8 mouse cellular contexts compared by ENCODE assay signal in the genomic region with DNA sequence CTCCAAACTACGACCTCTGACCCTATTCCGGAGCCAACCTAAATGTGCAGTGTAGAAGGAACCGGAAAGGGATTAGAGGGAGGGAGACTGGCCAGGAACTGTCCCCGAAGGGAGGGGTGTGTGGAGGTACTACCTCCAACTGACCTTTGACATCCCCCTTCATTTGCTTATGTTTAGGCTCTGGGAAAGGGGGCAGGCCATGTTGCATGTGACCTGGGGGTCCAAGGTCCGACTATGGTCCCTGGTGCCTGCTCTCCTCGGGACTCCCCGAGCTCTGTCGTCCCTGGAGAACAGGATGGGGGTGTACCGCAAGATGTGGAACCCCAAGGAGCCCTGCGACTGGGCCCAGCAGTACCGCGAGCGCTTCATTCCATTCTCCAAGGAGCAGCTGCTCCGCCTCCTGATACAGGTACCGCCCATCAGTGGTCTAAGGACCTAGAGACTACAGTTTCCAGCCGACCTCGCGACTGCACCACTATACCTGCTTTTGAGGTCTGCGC. TPM values are rescaled to one million over a fixed set of nuclear protein-coding genes. Genes with fewer than 3 reads are reported as not detected.
DNase-seq lines count a peak whose midpoint lies in the region; ATAC-seq and TF ChIP-seq lines count a peak whose summit lies in the region.

No protein-coding gene starts in this region.

- H3K4me1 ChIP-seq in intestine, embryonic 14.5 days (replicated peaks; ENCODE audit: control insufficient read depth, insufficient read depth, low read length): no peaks in the 10 kb centered on the region; the same call in 1 of the 2 replicates

- peak overlapping the region; percentile 64 for H3K9ac ChIP-seq in intestine, embryonic 14.5 days (ENCODE audit: low read length)

- peak overlapping the region; percentile 78 for H3K4me2 ChIP-seq in intestine, embryonic 14.5 days (ENCODE audit: low read length)

- H3K9me3 ChIP-seq in intestine, embryonic 14.5 days (ENCODE audit: control insufficient read depth, low read length): no peaks in the 10 kb centered on the region

- ATAC-seq in intestine, embryonic 14.5 days (replicated peaks; ENCODE audit: low FRiP score, low TSS enrichment, low read depth): peak; percentile 75
- ATAC-seq in megakaryocyte progenitor cell, adult 5-6 weeks (replicated peaks; ENCODE audit: poor library complexity): peak; percentile 33

- H3K27ac ChIP-seq in intestine, embryonic 14.5 days (ENCODE audit: low read depth): peak overlapping the region; percentile 76

- no peaks in the 10 kb centered on the region for H3K27me3 ChIP-seq in intestine, embryonic 14.5 days (replicated peaks; ENCODE audit: control insufficient read depth, insufficient read depth, low read length)

- WGBS in intestine, embryonic 14.5 days: 2% methylated on average over 19 of the region's 19 CpGs

- intact Hi-C loops in left cerebral cortex, postnatal 36 days (cut with DNase I): no loop called here

- no peak for TF ChIP-seq POLR2A in brain, embryonic 14.5 days (IDR thresholded peaks at IDR 0.05; ENCODE audit: borderline replicate concordance, extremely low read depth, insufficient read depth, insufficient read length, poor library complexity, severe bottlenecking)

- DNase-seq in adrenal gland, adult (ENCODE audit: inconsistent age in 2 of 2, low spot score in 1 of 2): peak; percentile 79 to 92
- no peak for DNase-seq in adrenal gland, adult 8-10 months
- DNase-seq in brain, embryonic 14.5 days (ENCODE audit: low read depth): peak; percentile 49
- DNase-seq in forelimb bud, embryonic 11.5 days (ENCODE audit: low read depth, low spot score): peak; percentile 48
- peak; percentile 82 for DNase-seq in intestine, embryonic 14.5 days (ENCODE audit: low spot score)
- peak; percentile 63 to 66 for DNase-seq in left cerebral cortex, postnatal 36 days (ENCODE audit: low spot score in 2 of 2)
- peak; percentile 42 to 63 for DNase-seq in spleen, postnatal 36 days (ENCODE audit: low spot score in 2 of 2)

- no peak for TF ChIP-seq CTCF in brain, embryonic 14.5 days (IDR thresholded peaks at IDR 0.05; ENCODE audit: borderline replicate concordance, extremely low read depth, insufficient read depth, insufficient read length)

- H3K4me3 ChIP-seq in intestine, embryonic 14.5 days (ENCODE audit: low read depth, low read length): peak overlapping the region; percentile 57

- H3K36me3 ChIP-seq in intestine, embryonic 14.5 days (ENCODE audit: control insufficient read depth, insufficient read depth, low read length): no peaks in the 10 kb centered on the region

RNA-seq across cellular contexts. Expression of gene Tmem143, which starts 0.6 kb away (rescaled TPM):
- total RNA-seq in adrenal gland, adult 8-10 months (2022): 10 to 100 TPM; 36.3 to 60.3 (median 52.9) TPM
- 19.1 and 23.3 TPM in 2 replicates for polyA plus RNA-seq in brain, embryonic 14.5 days (2012; rRNA removed)
- polyA plus RNA-seq in intestine, embryonic 14.5 days (2014; fragmentation: Nextera tagmentation; extraction: Ambion mirVana): 3.9 and 4.3 TPM in 2 replicates
- total RNA-seq in left cerebral cortex, postnatal 36 days (2021): 10 to 100 TPM; 21.8 to 22.0 TPM
- 5.3 TPM in 2 replicates for total RNA-seq in megakaryocyte progenitor cell, adult 5-6 weeks (2015)
- 8.1 and 17.2 TPM in 2 replicates for total RNA-seq in megakaryocyte progenitor cell, adult 5-6 weeks (2017)

RNA-seq across cellular contexts. Expression of gene Syngr4, which starts 0.8 kb away (rescaled TPM):
- under 1 TPM in 1 of 4 experiments, not detected in 3; 0.78 TPM for total RNA-seq in adrenal gland, adult 8-10 months (2022)
- 0.30 and 0.41 TPM in 2 replicates for polyA plus RNA-seq in brain, embryonic 14.5 days (2012; rRNA removed)
- 0.99 and 1.0 TPM in 2 replicates for polyA plus RNA-seq in intestine, embryonic 14.5 days (2014; fragmentation: Nextera tagmentation; extraction: Ambion mirVana)
- not detected for total RNA-seq in left cerebral cortex, postnatal 36 days (2021)
- 1.3 and 1.5 TPM in 2 replicates for total RNA-seq in megakaryocyte progenitor cell, adult 5-6 weeks (2015)
- total RNA-seq in megakaryocyte progenitor cell, adult 5-6 weeks (2017): 2.1 TPM in 1 of 2 replicates, not detected in the other

RNA-seq across cellular contexts. Expression of gene Grin2d, which starts 19.1 kb away (rescaled TPM):
- 1 to 10 TPM in 3 of 4 experiments, under 1 TPM in 1; 0.78 to 1.4 (median 1.2) TPM for total RNA-seq in adrenal gland, adult 8-10 months (2022)
- 13.2 and 31.1 TPM in 2 replicates for polyA plus RNA-seq in brain, embryonic 14.5 days (2012; rRNA removed)
- polyA plus RNA-seq in intestine, embryonic 14.5 days (2014; fragmentation: Nextera tagmentation; extraction: Ambion mirVana): 0.24 and 0.37 TPM in 2 replicates
- total RNA-seq in left cerebral cortex, postnatal 36 days (2021): 10 to 100 TPM; 10.2 to 12.3 TPM
- not detected in 2 replicates for total RNA-seq in megakaryocyte progenitor cell, adult 5-6 weeks (2015)
- total RNA-seq in megakaryocyte progenitor cell, adult 5-6 weeks (2017): under 0.01 TPM in 1 of 2 replicates, not detected in the other

RNA-seq across cellular contexts. Expression of gene Emp3, which starts 23.9 kb away (rescaled TPM):
- total RNA-seq in adrenal gland, adult 8-10 months (2022): 100 to 1,000 TPM; 302 to 612 (median 463) TPM
- polyA plus RNA-seq in brain, embryonic 14.5 days (2012; rRNA removed): 27.7 and 27.8 TPM in 2 replicates
- polyA plus RNA-seq in intestine, embryonic 14.5 days (2014; fragmentation: Nextera tagmentation; extraction: Ambion mirVana): 204 and 220 TPM in 2 replicates
- 1 to 10 TPM; 2.9 to 4.1 TPM for total RNA-seq in left cerebral cortex, postnatal 36 days (2021)
- total RNA-seq in megakaryocyte progenitor cell, adult 5-6 weeks (2015): 238 and 280 TPM in 2 replicates
- 186 and 203 TPM in 2 replicates for total RNA-seq in megakaryocyte progenitor cell, adult 5-6 weeks (2017)

RNA-seq across cellular contexts. Expression of gene Kdelr1, which starts 24.7 kb away (rescaled TPM):
- total RNA-seq in adrenal gland, adult 8-10 months (2022): 100 to 1,000 TPM; 127 to 158 (median 151) TPM
- polyA plus RNA-seq in brain, embryonic 14.5 days (2012; rRNA removed): 197 and 238 TPM in 2 replicates
- 120 and 124 TPM in 2 replicates for polyA plus RNA-seq in intestine, embryonic 14.5 days (2014; fragmentation: Nextera tagmentation; extraction: Ambion mirVana)
- total RNA-seq in left cerebral cortex, postnatal 36 days (2021): 10 to 100 TPM; 71.0 to 80.0 TPM
- 113 and 145 TPM in 2 replicates for total RNA-seq in megakaryocyte progenitor cell, adult 5-6 weeks (2015)
- total RNA-seq in megakaryocyte progenitor cell, adult 5-6 weeks (2017): 68.3 and 73.1 TPM in 2 replicates

Comparison
In these comparisons a context has a peak if more than half of its experiments do, and no peak if none do; other contexts are left out.
1. RNA of gene Grin2d, which starts 19.1 kb away (total RNA-seq): 10.2 to 12.3 TPM in left cerebral cortex, postnatal 36 days; 0.78 to 1.4 TPM in adrenal gland, adult 8-10 months and under 0.01 TPM in megakaryocyte progenitor cell, adult 5-6 weeks; every median in the first group is over 4 times any median in the second.